Mouse (Mus musculus) heart, postnatal 0 days (tissue): Measurements from ENCODE around the gene Gimap1.
A peak's percentile ranks its signal among the peaks of the same experiment; 100 is the strongest.

Source experiments
- CTCF ChIP-seq: IDR thresholded peaks from 2 replicates; pipeline ENCODE4 v1.5.1; 2016; ENCODE audit warnings: antibody characterized with exemption, control low read depth, low read depth
- EP300 ChIP-seq: IDR thresholded peaks from 2 replicates; pipeline ENCODE4 v1.6.1; 2016; ENCODE audit warnings: antibody characterized with exemption, low read depth

DNA sequence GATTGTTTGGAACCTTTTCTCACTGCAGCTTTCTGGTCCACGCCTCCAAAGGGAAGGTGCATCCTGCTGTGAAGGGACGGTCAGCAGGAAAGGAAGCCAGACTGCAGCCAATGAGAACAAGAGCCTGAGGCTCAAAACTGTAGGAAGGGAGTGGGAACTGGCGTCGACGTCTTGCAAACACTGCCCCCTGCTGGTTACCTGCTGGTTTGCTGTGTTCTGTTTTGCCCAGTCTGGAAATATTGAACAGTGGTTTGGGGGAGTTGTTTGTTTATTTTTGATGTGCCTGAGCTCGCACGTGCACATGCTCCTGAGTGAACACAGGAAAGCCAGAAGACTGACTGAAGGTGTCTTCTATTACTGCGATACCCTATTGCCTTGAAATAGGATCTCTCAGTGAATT, 33.2 kb downstream of the Gimap1 start:
- TF ChIP-seq CTCF, result peak; percentile 89
- no peak for TF ChIP-seq EP300
